In the genomic region with DNA sequence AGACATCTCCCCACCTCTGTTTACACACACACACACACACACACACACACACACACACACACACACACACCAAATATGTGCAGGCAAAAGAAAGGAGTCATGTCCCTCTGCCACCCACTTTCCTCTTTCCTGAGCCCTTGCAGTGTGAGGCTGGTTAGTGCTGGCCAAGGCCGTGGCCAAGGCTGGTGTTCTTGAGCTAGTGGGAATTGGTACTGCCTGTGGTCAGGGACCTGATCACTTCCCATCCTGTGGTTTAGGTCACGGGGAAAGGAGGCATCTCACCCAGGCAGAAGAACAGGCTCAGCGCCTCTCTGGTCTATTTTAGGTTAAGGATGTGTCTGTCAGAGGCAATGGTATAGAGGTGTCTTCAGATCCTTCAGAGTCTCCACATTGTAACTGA, we compare ENCODE assay signal across 24 mouse cellular contexts. TPM values are rescaled to one million over a fixed set of nuclear protein-coding genes. Genes with fewer than 3 reads are reported as not detected.
DNase-seq lines count a peak whose midpoint lies in the region; TF ChIP-seq lines count a peak whose summit lies in the region.
"Had no signal": no experiment of that assay in that cellular context is flagged by ENCODE, and none has a peak within 500 bp of the region (broad histone marks: within the 10 kb centered on the region; RNA-seq: fewer than 3 reads in every experiment).

No protein-coding gene starts in this region.

- H3K27me3 ChIP-seq in small intestine, adult 2 months (ENCODE audit: control insufficient read depth, insufficient read depth, low read length), result no peaks in the 10 kb centered on the region
- no peaks in the 10 kb centered on the region for H3K27me3 ChIP-seq in midbrain, embryonic 10.5 days (ENCODE audit: low read depth, poor library complexity, severe bottlenecking)
- H3K27me3 ChIP-seq: embryonic facial prominence, embryonic 15.5 days; hindbrain, embryonic 13.5 days; limb, embryonic 13.5 days; neural tube, embryonic 12.5 days had no signal

- no peak for TF ChIP-seq CTCF in small intestine, adult 2 months (IDR thresholded peaks at IDR 0.05; ENCODE audit: extremely low read depth, insufficient read length, insufficient replicate concordance, low read depth, low read length)

- peak; percentile 63 for DNase-seq in adrenal gland, adult 2 months
- no peak for DNase-seq in adrenal gland, postnatal 25 days
- DNase-seq in lung, postnatal 36 days, result peak; percentile 27
- DNase-seq in lung, postnatal 10 days, result no peak
- peak; percentile 43 to 51 for DNase-seq in adrenal gland, postnatal 36 days
- DNase-seq in midbrain, embryonic 10.5 days (ENCODE audit: low spot score), result no peak
- DNase-seq: cerebellum, adult 11-12 months; cerebellum, postnatal 14 days; embryo, embryonic 11 days; gastrocnemius, postnatal 36 days; heart, postnatal 10 days; kidney, adult 9 months; kidney, postnatal 4 days; thymus, postnatal 25 days had no signal

- H3K4me3 ChIP-seq in small intestine, adult 2 months (ENCODE audit: low read depth, low read length), result no peak overlapping the region
- no peak overlapping the region for H3K4me3 ChIP-seq in midbrain, embryonic 10.5 days
- H3K4me3 ChIP-seq: embryonic facial prominence, embryonic 15.5 days; hindbrain, embryonic 13.5 days; limb, embryonic 13.5 days; megakaryocyte, embryonic 14.5 days; neural tube, embryonic 12.5 days had no signal

- peaks cover 15% of the 10 kb centered on the region for H3K4me1 ChIP-seq in small intestine, adult 2 months (ENCODE audit: control insufficient read depth, insufficient read depth, insufficient read length, low read length)
- H3K4me1 ChIP-seq in midbrain, embryonic 10.5 days, result no peaks in the 10 kb centered on the region
- H3K4me1 ChIP-seq: megakaryocyte, embryonic 14.5 days had no signal

- H3K27ac ChIP-seq in small intestine, adult 2 months (ENCODE audit: insufficient read depth, low read depth, low read length), result peak overlapping the region; percentile 35; the same call in 1 of the 2 replicates
- no peak overlapping the region for H3K27ac ChIP-seq in midbrain, embryonic 10.5 days (replicated peaks)
- H3K27ac ChIP-seq: embryonic facial prominence, embryonic 15.5 days; hindbrain, embryonic 13.5 days; limb, embryonic 13.5 days; neural tube, embryonic 12.5 days had no signal

- 81% methylated on average over 3 of the region's 3 CpGs for WGBS in small intestine, adult 2 months
- WGBS in midbrain, embryonic 10.5 days, result 89% methylated on average over 3 of the region's 3 CpGs

- H3K9me3 ChIP-seq in midbrain, embryonic 10.5 days (replicated peaks), result peaks cover 11% of the 10 kb centered on the region; the same call in 1 of the 2 replicates
- H3K9me3 ChIP-seq: embryonic facial prominence, embryonic 15.5 days; limb, embryonic 13.5 days had no signal

- H3K36me3 ChIP-seq in small intestine, adult 2 months (ENCODE audit: control insufficient read depth, insufficient read depth, low read length), result no peaks in the 10 kb centered on the region
- H3K36me3 ChIP-seq in midbrain, embryonic 10.5 days, result no peaks in the 10 kb centered on the region
- H3K36me3 ChIP-seq: embryonic facial prominence, embryonic 15.5 days; hindbrain, embryonic 13.5 days; limb, embryonic 13.5 days; neural tube, embryonic 12.5 days had no signal

- no peak for TF ChIP-seq POLR2A in small intestine, adult 2 months (IDR thresholded peaks at IDR 0.05; ENCODE audit: low read depth, low read length)

RNA-seq across cellular contexts. Expression of a gene that starts 59.6 kb away (rescaled TPM):
- 1 to 10 TPM; 1.2 to 1.7 TPM for total RNA-seq in adrenal gland, adult 2 months (2021)
- polyA plus RNA-seq in adrenal gland, adult 2 months (2012; rRNA removed), result 0.63 and 0.80 TPM in 2 replicates
- total RNA-seq in adrenal gland, postnatal 25 days (2021), result 1.6 and 2.2 TPM in 2 replicates
- total RNA-seq in adrenal gland, postnatal 36 days (2021), result 1 to 10 TPM in 1 of 2 experiments, under 1 TPM in 1; 0.56 to 1.9 TPM
- 0.71 and 2.3 TPM in 2 replicates for polyA plus RNA-seq in small intestine, adult 2 months (2012; rRNA removed)
- polyA plus RNA-seq in midbrain, embryonic 10.5 days (2016; fragmentation: Nextera tagmentation; extraction: Ambion mirVana), result 0.04 and 0.15 TPM in 2 replicates
- total RNA-seq: CH12.LX, MEL had no signal
- polyA plus RNA-seq: heart, embryonic 11.5 days; liver, embryonic 16.5 days had no signal

Comparison
In these comparisons a context has a peak if more than half of its experiments do, and no peak if none do; other contexts are left out.
1. DNase-seq: peak in adrenal gland, adult 2 months (single experiment), lung, postnatal 36 days (single experiment) and adrenal gland, postnatal 36 days (2 of 2); none in adrenal gland, postnatal 25 days (single experiment), lung, postnatal 10 days (single experiment) and midbrain, embryonic 10.5 days (single experiment).